Mouse (Mus musculus) neural tube, embryonic 14.5 days (tissue): Measurements from ENCODE around the gene Supt7l. TPM values are rescaled to one million over a fixed set of nuclear protein-coding genes. Genes with fewer than 3 reads are reported as not detected.

Experiments
- ATAC-seq: fragments of 200-750 bp; cut with Nextera tagmentation; 2 replicates; pipeline ENCODE4 v1.8.0; 2017; ENCODE audit warnings: low read depth, mild to moderate bottlenecking, moderate TSS enrichment, moderate library complexity
- H3K27ac ChIP-seq: fragments of 300-500 bp; sonication (generic); 2 replicates; pipeline ENCODE4 v1.5.1; 2014; ENCODE audit warnings: low read depth, mild to moderate bottlenecking, control low read depth, low read length, moderate library complexity, mixed read lengths
- H3K27me3 ChIP-seq: fragments of 300-500 bp; sonication (generic); 2 replicates; pipeline ENCODE4 v1.6.1; 2014; ENCODE audit warnings: low read length; ENCODE audit not compliant: control insufficient read depth, insufficient read depth
- H3K36me3 ChIP-seq: fragments of 300-500 bp; sonication (generic); 2 replicates; pipeline ENCODE4 v1.6.1; 2014; ENCODE audit warnings: low read length, mixed read lengths; ENCODE audit not compliant: control insufficient read depth, insufficient read depth
- H3K4me1 ChIP-seq: fragments of 300-500 bp; sonication (generic); 2 replicates; pipeline ENCODE4 v1.6.1; 2014; ENCODE audit warnings: low read length; ENCODE audit not compliant: control insufficient read depth, insufficient read depth
- H3K4me2 ChIP-seq: fragments of 300-500 bp; sonication (generic); 2 replicates; pipeline ENCODE4 v1.6.1; 2014; ENCODE audit warnings: mild to moderate bottlenecking, low read depth, low read length, control low read depth
- H3K4me3 ChIP-seq: fragments of 300-500 bp; sonication (generic); 2 replicates; pipeline ENCODE4 v1.5.1; 2014; ENCODE audit warnings: low read depth, low read length, control low read depth, mixed read lengths
- H3K9ac ChIP-seq: fragments of 300-500 bp; sonication (generic); replicated peaks from 2 replicates; pipeline ENCODE4 v1.6.1; 2014; ENCODE audit warnings: low read depth, mild to moderate bottlenecking, control low read depth, low read length, mixed read lengths
- H3K9me3 ChIP-seq: fragments of 300-500 bp; sonication (generic); 2 replicates; pipeline ENCODE4 v1.6.1; 2016; ENCODE audit warnings: low read length; ENCODE audit not compliant: control insufficient read depth
- WGBS: fragments of 180-500 bp; shearing (Covaris S2); extraction: QIAGEN DNeasy Blood & Tissue Kit; methylation state at CpG from one replicate; pipeline ENCODE4 v1.1.7; 2014; 5-methylcytosine and 5-hydroxymethylcytosine counted together
- polyA plus RNA-seq: library from polyadenylated mRNA; unstranded; fragments of >200 nt; fragmentation: Nextera tagmentation; extraction: Ambion mirVana; gene quantifications from 2 replicates; pipeline ENCODE4 v1.2.1, GENCODE M21; 2014

Supt7l gene
- polyA plus RNA-seq, 1 experiment from 2014 or later: 21.6 TPM

GRCm38 (mm10) chr5:31563496-31563895, 35.9 kb upstream of the Supt7l start:
- H3K4me1 ChIP-seq: no peaks in the 10 kb centered on the region
- 12% methylated on average over 6 of the region's 6 CpGs for WGBS
- ATAC-seq: peak; percentile 41; the same call in 1 of the 2 replicates

GRCm38 (mm10) chr5:31562036-31562666, 34.5 kb upstream of the Supt7l start:
- H3K4me3 ChIP-seq: no peak overlapping the region
- peaks cover 8% of the 10 kb centered on the region; the same call in 1 of the 2 replicates for H3K36me3 ChIP-seq
- H3K9me3 ChIP-seq: no peaks in the 10 kb centered on the region
- no peaks in the 10 kb centered on the region for H3K27me3 ChIP-seq
- ATAC-seq: no peak
- 90% methylated on average over 7 of the region's 7 CpGs for WGBS
- no peaks in the 10 kb centered on the region for H3K4me1 ChIP-seq
- no peak overlapping the region for H3K9ac ChIP-seq
- no peak overlapping the region for H3K4me2 ChIP-seq
- no peak overlapping the region for H3K27ac ChIP-seq

More at GRCm38 (mm10) chr5:31563496-31563895, 35.9 kb upstream of the Supt7l start:
- Histone ChIP-seq H3K27ac (no peak overlapping the region), H3K9me3 (no peaks in the 10 kb centered on the region), H3K9ac (no peak overlapping the region), H3K27me3 (no peaks in the 10 kb centered on the region), H3K36me3 (peaks cover 5% of the 10 kb centered on the region; the same call in 1 of the 2 replicates), H3K4me2 (no peak overlapping the region), H3K4me3 (no peak overlapping the region)

- no peaks in the 10 kb centered on the region for H3K4me1 ChIP-seq
- ATAC-seq: no peak
- no peak overlapping the region for H3K9ac ChIP-seq
- H3K9me3 ChIP-seq: no peaks in the 10 kb centered on the region
- no peak overlapping the region for H3K4me2 ChIP-seq
- H3K4me3 ChIP-seq: no peak overlapping the region
- H3K27me3 ChIP-seq: no peaks in the 10 kb centered on the region
- WGBS: 98% methylated on average over 2 of the region's 2 CpGs
- H3K27ac ChIP-seq: no peak overlapping the region
- peaks cover 12% of the 10 kb centered on the region; the same call in 1 of the 2 replicates for H3K36me3 ChIP-seq
Observed at GRCm38 (mm10) chr5:31560352-31560751, 32.7 kb upstream of the Supt7l start.

- Histone ChIP-seq H3K4me3 (no peak overlapping the region), H3K27me3 (no peaks in the 10 kb centered on the region), H3K27ac (no peak overlapping the region), H3K36me3 (peaks cover 14% of the 10 kb centered on the region), H3K4me2 (no peak overlapping the region), H3K9me3 (no peaks in the 10 kb centered on the region), H3K4me1 (no peaks in the 10 kb centered on the region), H3K9ac (no peak overlapping the region)
- no peak for ATAC-seq
- 9% methylated on average over 1 of the region's 1 CpGs for WGBS
Observed at GRCm38 (mm10) chr5:31559401-31559800, 31.8 kb upstream of the Supt7l start.

GRCm38 (mm10) chr5:31535228-31535627, 7.6 kb upstream of the Supt7l start:
- no peaks in the 10 kb centered on the region for H3K9me3 ChIP-seq
- 96% methylated on average over 2 of the region's 2 CpGs for WGBS
- H3K4me1 ChIP-seq: no peaks in the 10 kb centered on the region
- ATAC-seq: no peak
- H3K36me3 ChIP-seq: peaks cover 52% of the 10 kb centered on the region
- H3K27me3 ChIP-seq: no peaks in the 10 kb centered on the region
- no peak overlapping the region for H3K4me2 ChIP-seq
- no peak overlapping the region for H3K4me3 ChIP-seq
- no peak overlapping the region for H3K27ac ChIP-seq
- H3K9ac ChIP-seq: no peak overlapping the region

GRCm38 (mm10) chr5:31528560-31528959, 953 bp upstream of the Supt7l start:
- 65% methylated on average over 2 of the region's 2 CpGs for WGBS
- no peak overlapping the region for H3K9ac ChIP-seq
- no peaks in the 10 kb centered on the region for H3K9me3 ChIP-seq
- H3K4me3 ChIP-seq: no peak overlapping the region
- no peak overlapping the region; the same call in 1 of the 2 replicates for H3K4me2 ChIP-seq
- H3K36me3 ChIP-seq: peaks cover 26% of the 10 kb centered on the region
- no peak overlapping the region for H3K27ac ChIP-seq
- H3K27me3 ChIP-seq: no peaks in the 10 kb centered on the region
- peaks cover 19% of the 10 kb centered on the region for H3K4me1 ChIP-seq
- ATAC-seq: no peak

- peak; percentile 52 for ATAC-seq
- 4% methylated on average over 40 of the region's 40 CpGs for WGBS
- peaks cover 23% of the 10 kb centered on the region for H3K36me3 ChIP-seq
- peak overlapping the region; percentile 81; the same call in 1 of the 2 replicates for H3K27ac ChIP-seq
- peak overlapping the region; percentile 100 for H3K4me2 ChIP-seq
- H3K9me3 ChIP-seq: no peaks in the 10 kb centered on the region
- peak overlapping the region; percentile 77 for H3K9ac ChIP-seq
- H3K4me1 ChIP-seq: peaks cover 19% of the 10 kb centered on the region
- H3K27me3 ChIP-seq: no peaks in the 10 kb centered on the region
- peak overlapping the region; percentile 97 for H3K4me3 ChIP-seq
Observed at GRCm38 (mm10) chr5:31527117-31527680, 408 bp downstream of the Supt7l start.

- under 1% methylated on average over 28 of the region's 28 CpGs for WGBS
- peak within 1 kb of the TSS; percentile 81; the same call in 1 of the 2 replicates for H3K27ac ChIP-seq
- H3K36me3 ChIP-seq: peaks cover 19% of the 10 kb centered on the region
- peak within 1 kb of the TSS; percentile 77 for H3K9ac ChIP-seq
- no peaks in the 10 kb centered on the region for H3K9me3 ChIP-seq
- ATAC-seq: peak; percentile 93
- peak within 1 kb of the TSS; percentile 97 for H3K4me3 ChIP-seq
- H3K4me2 ChIP-seq: peak within 1 kb of the TSS; percentile 100
- no peaks in the 10 kb centered on the region for H3K27me3 ChIP-seq
- peaks cover 19% of the 10 kb centered on the region for H3K4me1 ChIP-seq
Observed at GRCm38 (mm10) chr5:31526354-31527116, 1.1 kb downstream of the Supt7l start, which contains the start of gene Slc4a1ap. TSS of gene Slc4a1ap (plus strand) at chr5:31526995.

- Histone ChIP-seq H3K9ac (no peak overlapping the region), H3K4me2 (no peak overlapping the region), H3K27me3 (no peaks in the 10 kb centered on the region), H3K36me3 (peaks cover 36% of the 10 kb centered on the region), H3K4me1 (peaks cover 3% of the 10 kb centered on the region), H3K4me3 (no peak overlapping the region), H3K9me3 (no peaks in the 10 kb centered on the region), H3K27ac (no peak overlapping the region)
- ATAC-seq: no peak
- 95% methylated on average over 6 of the region's 6 CpGs for WGBS
Observed at GRCm38 (mm10) chr5:31520556-31520955, 7.1 kb downstream of the Supt7l start.
